Mouse (Mus musculus): Measurements from ENCODE around the gene Tmem135.

DNA sequence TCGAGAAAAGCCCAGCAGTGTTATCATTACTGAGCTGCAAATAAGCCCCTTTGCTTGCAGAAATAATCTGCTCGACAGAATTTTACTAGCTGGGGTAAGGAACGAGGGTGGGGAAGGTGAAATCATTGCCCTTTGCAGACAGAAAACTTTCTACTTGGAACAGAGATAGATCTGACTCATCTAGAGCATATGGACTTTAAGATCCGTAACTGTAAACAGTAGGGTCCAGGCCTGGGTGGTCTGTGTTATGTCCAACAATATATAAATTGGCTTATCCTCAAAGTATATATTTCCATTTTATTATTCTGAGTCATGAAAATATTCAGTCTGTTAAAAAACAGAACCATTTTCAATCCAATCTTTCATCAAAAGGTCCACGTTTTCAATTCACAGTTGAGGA is 221.1 kb downstream of the Tmem135 start:
- TF ChIP-seq CTCF (IDR thresholded peaks at IDR 0.05; ENCODE audit: extremely low read depth, insufficient read depth, insufficient read length, insufficient replicate concordance) (no peak), POLR2A (IDR thresholded peaks at IDR 0.05; ENCODE audit: low read depth, low read length) (no peak)

All from spleen, adult 2 months (tissue).